Mouse (Mus musculus): ENCODE measurements around the gene Casp3. TPM values are rescaled to one million over a fixed set of nuclear protein-coding genes. Genes with fewer than 3 reads are reported as not detected.

Gene Casp3
- polyA plus RNA-seq, 1 experiment from 2014 or later, result 73.5 TPM

DNA sequence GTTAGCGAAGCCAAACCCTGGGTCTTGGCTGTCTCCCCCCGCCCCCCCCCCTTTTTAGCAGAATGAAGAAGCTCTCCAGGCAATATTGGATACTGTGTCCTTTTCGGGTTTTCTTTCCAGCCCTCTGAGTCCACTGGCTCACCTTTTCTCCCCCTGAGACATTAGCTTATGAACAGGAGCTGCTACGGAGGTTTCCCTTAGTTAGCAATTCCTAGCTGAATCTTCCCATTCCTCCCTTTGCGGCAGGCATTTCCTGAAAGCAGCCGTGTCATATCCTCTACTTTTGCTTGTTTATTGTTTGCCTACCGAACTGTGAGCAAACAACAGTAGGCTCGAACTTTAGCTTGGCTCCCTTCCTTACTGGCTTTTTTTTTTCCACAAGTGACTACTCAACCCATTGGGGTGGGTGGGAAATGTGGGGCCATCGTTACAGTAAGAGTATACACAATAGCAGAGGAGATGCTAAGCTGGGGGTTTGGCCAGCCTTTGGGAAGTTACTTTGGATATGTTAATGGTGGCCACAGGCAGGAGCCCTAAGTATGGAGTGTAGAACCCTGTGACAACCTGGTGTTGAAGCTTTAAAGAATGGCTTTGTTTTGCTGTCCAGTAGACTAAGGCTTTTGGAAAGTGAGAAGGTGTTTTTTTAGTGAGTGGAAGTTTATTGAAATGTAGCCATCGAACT, 1.7 kb downstream of the Casp3 start:
- Histone ChIP-seq H3K36me3 (ENCODE audit: insufficient read depth, low read length) (0 out of 2 replicates have a peak, but pooled peaks cover 2% of the 10 kb centered on the region), H3K9ac (replicated peaks; ENCODE audit: low read length) (peak overlapping the region; percentile 81), H3K27ac (ENCODE audit: low read length) (peak overlapping the region; percentile 20; the same call in 1 of the 2 replicates), H3K4me1 (ENCODE audit: insufficient read depth, low read length) (peaks cover 12% of the 10 kb centered on the region), H3K4me3 (ENCODE audit: low read length) (peak overlapping the region; percentile 67), H3K9me3 (ENCODE audit: low read length) (no peaks in the 10 kb centered on the region), H3K27me3 (ENCODE audit: insufficient read depth, low read length) (no peaks in the 10 kb centered on the region), H3K4me2 (replicated peaks; ENCODE audit: low read depth, low read length) (peak overlapping the region; percentile 73)
- 2% methylated on average over 10 of the region's 10 CpGs for WGBS
- ATAC-seq (ENCODE audit: low FRiP score, low TSS enrichment), result no peak

DNA sequence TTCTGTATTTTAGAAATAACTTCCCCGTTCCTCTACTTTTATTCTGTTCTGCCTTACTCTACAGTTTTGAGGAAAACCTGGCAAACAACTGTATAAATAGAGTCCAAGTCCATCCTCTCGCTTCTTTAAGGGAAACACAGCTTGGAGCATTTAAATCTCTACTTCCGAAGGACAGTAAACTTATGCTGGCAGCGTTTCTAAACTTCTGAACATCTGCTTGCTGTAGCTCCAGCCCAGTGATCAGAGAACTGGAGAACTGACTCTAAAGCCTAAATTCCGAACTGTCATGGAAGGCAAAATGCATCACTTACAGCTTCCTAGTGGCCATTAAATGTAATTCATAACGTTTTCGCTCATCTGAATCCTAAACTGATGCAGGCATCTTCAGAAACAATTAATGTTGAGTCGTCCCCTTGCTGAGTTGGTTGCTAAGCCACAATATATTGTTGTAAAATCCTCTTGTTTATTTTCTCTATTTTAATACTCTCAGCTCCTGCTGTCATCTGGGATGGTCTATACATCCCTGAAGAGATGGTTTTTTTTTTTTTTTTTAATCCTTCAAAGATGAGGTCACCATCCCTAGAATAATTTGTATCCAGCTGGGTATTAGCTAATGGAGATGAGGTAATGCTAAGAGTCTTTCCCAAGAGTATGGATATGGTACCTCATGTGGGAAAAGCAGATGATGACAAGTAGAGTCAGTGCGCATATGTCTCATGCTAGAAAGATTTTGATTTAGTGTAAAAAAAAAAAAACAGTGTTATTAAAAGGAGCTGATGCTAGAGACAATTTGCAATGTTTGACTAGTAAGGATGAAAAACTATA, 5.6 kb downstream of the Casp3 start:
- ATAC-seq (ENCODE audit: low FRiP score, low TSS enrichment), result no peak
- H3K36me3 ChIP-seq (ENCODE audit: insufficient read depth, low read length), result no peaks in the 10 kb centered on the region
- H3K4me1 ChIP-seq (ENCODE audit: insufficient read depth, low read length), result peaks cover 12% of the 10 kb centered on the region
- H3K27me3 ChIP-seq (ENCODE audit: insufficient read depth, low read length), result no peaks in the 10 kb centered on the region
- H3K27ac ChIP-seq (ENCODE audit: low read length), result no peak overlapping the region
- no peak overlapping the region for H3K4me2 ChIP-seq (replicated peaks; ENCODE audit: low read depth, low read length)
- H3K9me3 ChIP-seq (ENCODE audit: low read length), result no peaks in the 10 kb centered on the region
- no peak overlapping the region for H3K4me3 ChIP-seq (ENCODE audit: low read length)
- WGBS, result 76% methylated on average over 9 of the region's 9 CpGs
- H3K9ac ChIP-seq (replicated peaks; ENCODE audit: low read length), result no peak overlapping the region

DNA sequence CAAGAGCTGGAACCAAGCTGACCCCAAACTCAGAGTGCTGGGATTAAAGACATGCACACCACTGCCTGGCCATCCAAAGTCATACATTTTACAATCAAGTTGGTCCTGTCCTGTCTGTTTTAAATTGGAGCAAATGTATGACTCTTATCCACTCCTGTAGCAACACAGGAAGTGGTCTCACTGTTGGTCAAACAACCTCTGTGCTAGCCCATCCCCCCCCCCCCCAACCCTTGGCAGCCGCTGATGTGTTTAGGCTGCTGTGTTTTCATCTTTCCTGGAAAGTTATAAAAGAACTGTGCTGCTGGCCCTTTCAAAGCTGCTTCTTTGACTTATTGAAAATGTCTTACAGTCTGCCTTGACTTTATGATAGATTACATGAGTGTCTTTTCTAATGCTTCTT, 8.1 kb downstream of the Casp3 start:
- WGBS, result 47% methylated on average over 1 of the region's 1 CpGs
- Histone ChIP-seq H3K27me3 (ENCODE audit: insufficient read depth, low read length) (no peaks in the 10 kb centered on the region), H3K27ac (ENCODE audit: low read length) (no peak overlapping the region), H3K9me3 (ENCODE audit: low read length) (no peaks in the 10 kb centered on the region), H3K4me2 (replicated peaks; ENCODE audit: low read depth, low read length) (no peak overlapping the region), H3K9ac (replicated peaks; ENCODE audit: low read length) (no peak overlapping the region), H3K4me1 (ENCODE audit: insufficient read depth, low read length) (0 out of 2 replicates have a peak, but pooled peaks cover 2% of the 10 kb centered on the region), H3K4me3 (ENCODE audit: low read length) (no peak overlapping the region), H3K36me3 (ENCODE audit: insufficient read depth, low read length) (peaks cover 4% of the 10 kb centered on the region; the same call in 1 of the 2 replicates)
- no peak for ATAC-seq (ENCODE audit: low FRiP score, low TSS enrichment)

DNA sequence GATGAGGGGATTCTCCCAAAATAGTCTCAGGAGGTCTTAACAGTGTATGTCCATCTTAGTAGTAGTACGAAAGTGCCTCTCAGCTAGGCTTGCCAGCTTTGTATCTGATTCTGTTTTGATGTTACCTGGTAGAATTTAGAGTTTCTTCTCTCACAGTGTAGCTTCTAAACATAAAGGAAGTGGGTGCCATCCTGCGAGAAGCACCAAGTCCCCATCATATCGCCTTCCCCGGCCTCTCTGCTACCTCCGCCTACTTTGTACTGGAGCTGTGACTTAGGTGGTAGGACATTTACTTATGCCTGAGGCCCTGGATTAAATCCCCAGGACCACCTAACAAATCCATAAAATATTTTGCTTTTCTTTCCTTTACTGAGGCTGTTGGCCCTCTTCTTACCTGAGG, 9.6 kb downstream of the Casp3 start:
- Histone ChIP-seq H3K4me3 (ENCODE audit: low read length) (no peak overlapping the region), H3K9ac (replicated peaks; ENCODE audit: low read length) (no peak overlapping the region), H3K27ac (ENCODE audit: low read length) (no peak overlapping the region), H3K36me3 (ENCODE audit: insufficient read depth, low read length) (peaks cover 9% of the 10 kb centered on the region), H3K9me3 (ENCODE audit: low read length) (no peaks in the 10 kb centered on the region), H3K4me1 (ENCODE audit: insufficient read depth, low read length) (0 out of 2 replicates have a peak, but pooled peaks cover 2% of the 10 kb centered on the region), H3K4me2 (replicated peaks; ENCODE audit: low read depth, low read length) (no peak overlapping the region), H3K27me3 (ENCODE audit: insufficient read depth, low read length) (no peaks in the 10 kb centered on the region)
- WGBS, result 95% methylated on average over 5 of the region's 5 CpGs
- ATAC-seq (ENCODE audit: low FRiP score, low TSS enrichment), result no peak

DNA sequence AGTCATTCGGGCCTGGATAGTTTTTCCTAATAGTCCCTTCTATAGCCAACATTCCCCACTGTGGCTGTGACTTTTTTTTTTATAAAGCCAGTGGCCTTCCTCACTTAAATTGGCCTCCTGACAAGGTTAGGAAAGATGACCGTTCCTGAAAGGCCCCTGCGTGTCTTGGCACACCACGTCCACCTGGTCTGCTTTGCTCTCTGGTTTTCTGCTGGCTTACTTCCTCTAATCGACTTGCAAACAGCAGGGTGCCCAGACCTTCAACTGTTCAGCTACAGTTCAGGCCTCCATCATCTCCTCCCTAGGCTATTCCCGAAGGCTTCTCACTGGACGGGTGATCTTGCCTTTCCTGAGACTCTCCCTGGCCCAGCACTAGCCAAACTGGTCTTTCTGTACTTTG, 10.8 kb downstream of the Casp3 start:
- Histone ChIP-seq H3K27ac (ENCODE audit: low read length) (no peak overlapping the region), H3K4me2 (replicated peaks; ENCODE audit: low read depth, low read length) (no peak overlapping the region), H3K36me3 (ENCODE audit: insufficient read depth, low read length) (peaks cover 14% of the 10 kb centered on the region), H3K4me3 (ENCODE audit: low read length) (no peak overlapping the region), H3K27me3 (ENCODE audit: insufficient read depth, low read length) (no peaks in the 10 kb centered on the region), H3K9ac (replicated peaks; ENCODE audit: low read length) (no peak overlapping the region), H3K4me1 (ENCODE audit: insufficient read depth, low read length) (0 out of 2 replicates have a peak, but pooled peaks cover 2% of the 10 kb centered on the region), H3K9me3 (ENCODE audit: low read length) (no peaks in the 10 kb centered on the region)
- WGBS, result 77% methylated on average over 7 of the region's 7 CpGs
- ATAC-seq (ENCODE audit: low FRiP score, low TSS enrichment), result no peak

DNA sequence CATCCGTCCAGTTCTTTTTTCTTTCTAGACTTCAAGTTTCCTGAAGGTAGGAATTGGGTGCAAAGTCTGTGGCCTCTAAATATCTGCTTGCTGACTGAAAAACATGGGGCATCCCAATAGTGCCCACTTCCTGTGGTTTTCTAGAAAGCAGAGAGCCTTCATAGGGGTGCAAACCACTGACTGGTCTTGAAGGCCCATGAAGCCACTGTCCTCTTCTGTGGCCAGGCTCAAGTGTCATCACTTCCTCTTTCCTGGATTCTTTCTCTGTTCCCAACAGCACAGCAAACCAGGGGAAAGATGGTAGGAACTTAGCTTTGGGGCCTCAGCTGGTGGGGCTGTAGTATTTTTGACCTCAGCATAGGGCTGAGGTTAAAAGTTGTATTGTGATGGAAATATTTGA, 11.6 kb downstream of the Casp3 start:
- Histone ChIP-seq H3K9me3 (ENCODE audit: low read length) (no peaks in the 10 kb centered on the region), H3K27ac (ENCODE audit: low read length) (no peak overlapping the region)
- ATAC-seq (ENCODE audit: low FRiP score, low TSS enrichment), result no peak

DNA sequence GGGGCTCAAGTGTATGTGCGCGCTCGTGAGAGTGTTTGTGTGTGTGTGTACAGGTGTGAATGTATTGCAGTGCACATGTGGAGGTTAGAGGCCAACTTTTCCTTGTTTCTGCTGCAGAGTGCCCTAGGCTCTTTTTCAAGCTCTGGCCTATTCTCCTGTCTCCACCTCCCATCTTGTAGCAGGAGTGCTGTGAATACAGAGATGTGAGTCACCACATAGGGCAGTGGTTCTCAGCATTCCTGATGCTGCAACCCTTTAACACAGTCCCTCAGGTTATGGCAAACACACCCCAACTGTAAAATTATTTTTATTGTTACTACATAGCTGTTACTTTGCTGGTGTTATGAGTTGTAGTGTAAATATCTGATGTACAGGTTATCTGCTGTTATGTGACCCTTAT, 13.3 kb downstream of the Casp3 start:
- 97% methylated on average over 3 of the region's 3 CpGs for WGBS
- Histone ChIP-seq H3K4me2 (replicated peaks; ENCODE audit: low read depth, low read length) (no peak overlapping the region), H3K9me3 (ENCODE audit: low read length) (no peaks in the 10 kb centered on the region), H3K27me3 (ENCODE audit: insufficient read depth, low read length) (no peaks in the 10 kb centered on the region), H3K4me1 (ENCODE audit: insufficient read depth, low read length) (no peaks in the 10 kb centered on the region), H3K36me3 (ENCODE audit: insufficient read depth, low read length) (peaks cover 36% of the 10 kb centered on the region), H3K27ac (ENCODE audit: low read length) (no peak overlapping the region), H3K9ac (replicated peaks; ENCODE audit: low read length) (no peak overlapping the region), H3K4me3 (ENCODE audit: low read length) (no peak overlapping the region)
- ATAC-seq (ENCODE audit: low FRiP score, low TSS enrichment), result no peak

More for the DNA sequence above, 11.6 kb downstream of the Casp3 start:
- H3K36me3 ChIP-seq (ENCODE audit: insufficient read depth, low read length), result peaks cover 21% of the 10 kb centered on the region
- 97% methylated on average over 1 of the region's 1 CpGs for WGBS
- 0 out of 2 replicates have a peak, but pooled peaks cover 2% of the 10 kb centered on the region for H3K4me1 ChIP-seq (ENCODE audit: insufficient read depth, low read length)
- no peak overlapping the region for H3K9ac ChIP-seq (replicated peaks; ENCODE audit: low read length)
- H3K27me3 ChIP-seq (ENCODE audit: insufficient read depth, low read length), result no peaks in the 10 kb centered on the region
- H3K4me3 ChIP-seq (ENCODE audit: low read length), result no peak overlapping the region
- H3K4me2 ChIP-seq (replicated peaks; ENCODE audit: low read depth, low read length), result no peak overlapping the region

DNA sequence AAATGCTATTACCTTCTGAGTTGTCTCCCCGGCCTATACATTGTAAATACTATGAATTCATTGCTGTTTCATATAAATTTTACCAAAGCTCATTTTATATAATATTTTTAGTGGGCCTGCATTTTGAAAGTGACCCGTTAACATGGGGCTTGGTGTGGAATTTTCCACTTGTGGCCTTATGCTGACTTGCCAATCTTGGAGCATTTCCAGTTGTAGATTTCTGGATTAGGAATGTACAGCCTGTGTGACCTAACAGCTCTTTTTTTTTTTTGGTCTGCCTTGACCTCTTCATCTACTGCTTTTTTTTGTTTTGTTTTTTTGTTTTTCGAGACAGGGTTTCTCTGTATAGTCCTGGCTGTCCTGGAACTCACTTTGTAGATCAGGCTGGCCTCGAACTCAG, 13.8 kb downstream of the Casp3 start:
- Histone ChIP-seq H3K4me2 (replicated peaks; ENCODE audit: low read depth, low read length) (no peak overlapping the region), H3K27me3 (ENCODE audit: insufficient read depth, low read length) (no peaks in the 10 kb centered on the region), H3K4me3 (ENCODE audit: low read length) (no peak overlapping the region), H3K9ac (replicated peaks; ENCODE audit: low read length) (no peak overlapping the region), H3K9me3 (ENCODE audit: low read length) (no peaks in the 10 kb centered on the region), H3K27ac (ENCODE audit: low read length) (no peak overlapping the region), H3K36me3 (ENCODE audit: insufficient read depth, low read length) (peaks cover 41% of the 10 kb centered on the region), H3K4me1 (ENCODE audit: insufficient read depth, low read length) (no peaks in the 10 kb centered on the region)
- no peak for ATAC-seq (ENCODE audit: low FRiP score, low TSS enrichment)
- whole genome bisulfite sequencing, result 88% methylated on average over 4 of the region's 4 CpGs

DNA sequence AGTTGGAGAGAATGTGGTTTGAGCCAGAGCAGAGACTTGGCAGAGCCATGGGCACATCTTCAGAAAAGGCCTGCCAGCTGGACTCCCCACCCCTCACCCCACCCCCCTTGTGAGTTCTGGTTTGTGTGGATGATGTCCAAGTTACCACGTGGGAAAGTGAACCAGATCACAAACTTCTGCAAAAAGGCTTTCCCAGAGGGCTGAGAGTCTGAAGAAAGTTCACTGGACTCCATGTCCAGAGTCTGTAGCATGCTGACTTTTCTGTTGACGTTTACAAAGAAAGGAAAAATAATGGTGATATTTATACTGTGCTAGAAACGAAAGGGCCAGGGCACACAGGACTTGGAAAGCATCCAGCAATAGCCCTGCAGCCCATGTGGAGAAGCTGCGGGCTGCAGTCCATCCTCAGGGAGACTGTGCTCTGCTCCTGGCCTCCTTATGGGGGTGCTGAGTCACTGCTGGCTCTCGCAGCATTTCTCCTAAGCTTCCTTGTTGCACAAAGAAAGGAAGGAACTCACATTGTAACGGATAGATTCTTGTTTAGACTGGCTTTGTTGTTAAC, 22.0 kb downstream of the Casp3 start:
- Histone ChIP-seq H3K4me3 (ENCODE audit: low read length) (no peak overlapping the region), H3K36me3 (ENCODE audit: insufficient read depth, low read length) (peaks cover 36% of the 10 kb centered on the region), H3K9ac (replicated peaks; ENCODE audit: low read length) (no peak overlapping the region), H3K27me3 (ENCODE audit: insufficient read depth, low read length) (no peaks in the 10 kb centered on the region), H3K9me3 (ENCODE audit: low read length) (no peaks in the 10 kb centered on the region), H3K27ac (ENCODE audit: low read length) (0 out of 2 replicates have a peak overlapping the region, but pooled peaks have one; percentile 18), H3K4me1 (ENCODE audit: insufficient read depth, low read length) (no peaks in the 10 kb centered on the region), H3K4me2 (replicated peaks; ENCODE audit: low read depth, low read length) (no peak overlapping the region)
- peak; percentile 79 for ATAC-seq (ENCODE audit: low FRiP score, low TSS enrichment)
- WGBS, result 46% methylated on average over 6 of the region's 6 CpGs
